Mouse (Mus musculus) lung, postnatal 0 days (tissue): ENCODE data around the gene Lrrc63.

ENCODE experiments used
- CTCF ChIP-seq: IDR thresholded peaks from 2 replicates; pipeline ENCODE4 v1.5.1; 2016; ENCODE audit warnings: antibody characterized with exemption, mild to moderate bottlenecking
- EP300 ChIP-seq: IDR thresholded peaks from 2 replicates; pipeline ENCODE4 v1.6.1; 2016; ENCODE audit warnings: antibody characterized with exemption, mild to moderate bottlenecking, control low read depth

DNA sequence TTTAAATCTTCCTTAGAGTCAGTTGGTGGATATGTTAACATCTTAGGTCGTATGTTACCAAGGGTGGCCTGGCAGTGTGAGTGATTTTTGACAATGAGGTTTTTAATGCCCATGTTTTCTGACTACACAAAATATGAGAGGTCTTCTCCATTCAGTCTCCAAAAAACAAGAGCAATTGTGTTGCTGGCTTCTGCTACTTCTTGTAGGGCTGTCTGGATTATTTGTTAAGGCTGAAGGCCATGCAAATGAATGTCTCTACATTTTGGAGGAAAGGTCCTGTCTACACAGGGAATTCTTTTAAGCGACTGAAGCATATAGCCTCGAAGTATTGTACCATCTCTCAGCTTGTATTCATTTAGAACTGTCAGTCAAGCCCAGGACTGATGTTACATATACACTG lies 46.7 kb upstream of the Lrrc63 start:
- no peak for TF ChIP-seq CTCF
- TF ChIP-seq EP300, result no peak
